19 mouse cellular contexts compared by ENCODE assay signal in genomic region chr1:165726986-165727385, GRCm38 (mm10). TPM values are rescaled to one million over a fixed set of nuclear protein-coding genes. Genes with fewer than 3 reads are reported as not detected.
DNase-seq lines count a peak whose midpoint lies in the region; ATAC-seq and TF ChIP-seq lines count a peak whose summit lies in the region.
"Had no signal": no experiment of that assay in that cellular context is flagged by ENCODE, and none has a peak within 500 bp of the region (broad histone marks: within the 10 kb centered on the region; RNA-seq: fewer than 3 reads in every experiment).

No protein-coding gene starts in this region.

- no peak overlapping the region for H3K9ac ChIP-seq in hindbrain, embryonic 12.5 days
- no peak overlapping the region for H3K9ac ChIP-seq in kidney, embryonic 16.5 days (replicated peaks; ENCODE audit: low read length)
- H3K9ac ChIP-seq in stomach, postnatal 0 days (ENCODE audit: low read length): no peak overlapping the region
- H3K9ac ChIP-seq: embryonic facial prominence, embryonic 12.5 days; heart, embryonic 15.5 days; intestine, embryonic 15.5 days had no signal

- ATAC-seq in hindbrain, embryonic 12.5 days (ENCODE audit: low FRiP score): no peak
- ATAC-seq in kidney, embryonic 16.5 days (ENCODE audit: low FRiP score, low TSS enrichment): no peak
- no peak for ATAC-seq in stomach, postnatal 0 days (ENCODE audit: low FRiP score, low TSS enrichment)
- ATAC-seq: forebrain, embryonic 16.5 days; intestine, embryonic 15.5 days had no signal

- H3K36me3 ChIP-seq in hindbrain, embryonic 10.5 days: no peaks in the 10 kb centered on the region
- H3K36me3 ChIP-seq in hindbrain, embryonic 12.5 days: no peaks in the 10 kb centered on the region
- H3K36me3 ChIP-seq in kidney, embryonic 16.5 days (ENCODE audit: insufficient read depth, low read length): no peaks in the 10 kb centered on the region
- no peaks in the 10 kb centered on the region for H3K36me3 ChIP-seq in stomach, postnatal 0 days (ENCODE audit: control insufficient read depth, insufficient read depth, low read length)
- H3K36me3 ChIP-seq: embryonic facial prominence, embryonic 12.5 days; heart, embryonic 15.5 days; intestine, embryonic 15.5 days had no signal

- H3K4me2 ChIP-seq in hindbrain, embryonic 12.5 days (replicated peaks): no peak overlapping the region
- H3K4me2 ChIP-seq in kidney, embryonic 16.5 days (replicated peaks; ENCODE audit: low read depth, low read length): no peak overlapping the region
- H3K4me2 ChIP-seq in stomach, postnatal 0 days (replicated peaks; ENCODE audit: low read depth): no peak overlapping the region
- H3K4me2 ChIP-seq: embryonic facial prominence, embryonic 12.5 days; heart, embryonic 15.5 days; intestine, embryonic 15.5 days had no signal

- no peak overlapping the region for H3K4me3 ChIP-seq in hindbrain, embryonic 10.5 days
- no peak overlapping the region for H3K4me3 ChIP-seq in hindbrain, embryonic 12.5 days
- H3K4me3 ChIP-seq in kidney, embryonic 16.5 days (ENCODE audit: low read length): no peak overlapping the region
- no peak overlapping the region for H3K4me3 ChIP-seq in stomach, postnatal 0 days (ENCODE audit: low read depth, low read length)
- H3K4me3 ChIP-seq: embryonic facial prominence, embryonic 12.5 days; heart, embryonic 15.5 days; intestine, embryonic 15.5 days had no signal

- peaks cover 35% of the 10 kb centered on the region for H3K4me1 ChIP-seq in hindbrain, embryonic 10.5 days (replicated peaks)
- H3K4me1 ChIP-seq in hindbrain, embryonic 12.5 days: peaks cover 5% of the 10 kb centered on the region; the same call in 1 of the 2 replicates
- H3K4me1 ChIP-seq in kidney, embryonic 16.5 days (ENCODE audit: insufficient read depth, low read length): peaks cover 38% of the 10 kb centered on the region
- no peaks in the 10 kb centered on the region for H3K4me1 ChIP-seq in stomach, postnatal 0 days (replicated peaks; ENCODE audit: control insufficient read depth, insufficient read depth)
- H3K4me1 ChIP-seq: embryonic facial prominence, embryonic 12.5 days had no signal

- no peak for TF ChIP-seq CTCF in stomach, postnatal 0 days (IDR thresholded peaks at IDR 0.05; ENCODE audit: low read depth)

- H3K27me3 ChIP-seq in hindbrain, embryonic 10.5 days (ENCODE audit: insufficient read depth, poor library complexity, severe bottlenecking): no peaks in the 10 kb centered on the region
- H3K27me3 ChIP-seq in hindbrain, embryonic 12.5 days: no peaks in the 10 kb centered on the region
- H3K27me3 ChIP-seq in kidney, embryonic 16.5 days (ENCODE audit: insufficient read depth, low read length): no peaks in the 10 kb centered on the region
- no peaks in the 10 kb centered on the region for H3K27me3 ChIP-seq in stomach, postnatal 0 days (ENCODE audit: control insufficient read depth, insufficient read depth, low read length)
- H3K27me3 ChIP-seq: embryonic facial prominence, embryonic 12.5 days; heart, embryonic 15.5 days; intestine, embryonic 15.5 days had no signal

- no peaks in the 10 kb centered on the region for H3K9me3 ChIP-seq in hindbrain, embryonic 10.5 days
- no peaks in the 10 kb centered on the region for H3K9me3 ChIP-seq in hindbrain, embryonic 12.5 days (replicated peaks)
- H3K9me3 ChIP-seq in kidney, embryonic 16.5 days (ENCODE audit: low read length): no peaks in the 10 kb centered on the region
- H3K9me3 ChIP-seq in stomach, postnatal 0 days (ENCODE audit: control insufficient read depth, low read length): no peaks in the 10 kb centered on the region
- H3K9me3 ChIP-seq: embryonic facial prominence, embryonic 12.5 days; heart, embryonic 15.5 days; intestine, embryonic 15.5 days had no signal

- no peak for TF ChIP-seq EP300 in stomach, postnatal 0 days (optimal IDR thresholded peaks at IDR 0.05)

- H3K27ac ChIP-seq in hindbrain, embryonic 10.5 days: peak overlapping the region; percentile 53; the same call in 1 of the 2 replicates
- H3K27ac ChIP-seq in hindbrain, embryonic 12.5 days: no peak overlapping the region
- H3K27ac ChIP-seq in kidney, embryonic 16.5 days (ENCODE audit: low read length): peak overlapping the region; percentile 0; the same call in 1 of the 2 replicates
- 0 out of 2 replicates have a peak overlapping the region, but pooled peaks have one; percentile 18 for H3K27ac ChIP-seq in stomach, postnatal 0 days (replicated peaks)
- H3K27ac ChIP-seq: embryonic facial prominence, embryonic 12.5 days; heart, embryonic 15.5 days; intestine, embryonic 15.5 days had no signal

- DNase-seq in heart, adult 11 months: peak; percentile 87
- DNase-seq in heart, adult 18-20 months: no peak
- DNase-seq in hindbrain, embryonic 10.5 days (ENCODE audit: low spot score): no peak
- DNase-seq in kidney, adult 9 months: no peak
- no peak for DNase-seq in stomach, postnatal 0 days (ENCODE audit: low spot score)
- DNase-seq: adrenal gland, postnatal 10 days; cerebellum, adult 11 months; cerebellum, adult 8-10 months; cerebellum, postnatal 14 days; embryo, embryonic 11 days; gastrocnemius, postnatal 14 days; heart, postnatal 14 days; kidney, adult 2 months had no signal

- WGBS in hindbrain, embryonic 10.5 days: 22% methylated on average over 1 of the region's 1 CpGs
- 15% methylated on average over 1 of the region's 1 CpGs for WGBS in hindbrain, embryonic 12.5 days
- WGBS in kidney, embryonic 16.5 days: 20% methylated on average over 1 of the region's 1 CpGs
- 33% methylated on average over 1 of the region's 1 CpGs for WGBS in stomach, postnatal 0 days

RNA-seq across cellular contexts. Expression of gene Rcsd1, which starts 17.4 kb away (rescaled TPM):
- 10 to 100 TPM; 66.6 to 67.6 TPM for total RNA-seq in heart, adult 18-20 months (2021)
- polyA plus RNA-seq in hindbrain, embryonic 10.5 days (2016; fragmentation: Nextera tagmentation; extraction: Ambion mirVana): 11.2 and 11.4 TPM in 2 replicates
- polyA plus RNA-seq in hindbrain, embryonic 12.5 days (2016; fragmentation: Nextera tagmentation; extraction: Ambion mirVana): 16.8 and 18.4 TPM in 2 replicates
- polyA plus RNA-seq in kidney, embryonic 16.5 days (2015; fragmentation: Nextera tagmentation; extraction: Ambion mirVana): 54.9 and 61.4 TPM in 2 replicates
- 16.1 TPM in 2 replicates for polyA plus RNA-seq in stomach, postnatal 0 days (2015; fragmentation: Nextera tagmentation; extraction: Ambion mirVana)

RNA-seq across cellular contexts. Expression of gene Creg1, which starts 36.6 kb away (rescaled TPM):
- total RNA-seq in heart, adult 18-20 months (2021): 10 to 100 TPM; 88.6 to 92.2 TPM
- 30.0 and 40.7 TPM in 2 replicates for polyA plus RNA-seq in hindbrain, embryonic 10.5 days (2016; fragmentation: Nextera tagmentation; extraction: Ambion mirVana)
- polyA plus RNA-seq in hindbrain, embryonic 12.5 days (2016; fragmentation: Nextera tagmentation; extraction: Ambion mirVana): 35.8 and 38.9 TPM in 2 replicates
- 62.2 and 63.5 TPM in 2 replicates for polyA plus RNA-seq in kidney, embryonic 16.5 days (2015; fragmentation: Nextera tagmentation; extraction: Ambion mirVana)
- 139 and 140 TPM in 2 replicates for polyA plus RNA-seq in stomach, postnatal 0 days (2015; fragmentation: Nextera tagmentation; extraction: Ambion mirVana)
